Comparison of ENCODE assay signal across 12 mouse cellular contexts in the genomic region with DNA sequence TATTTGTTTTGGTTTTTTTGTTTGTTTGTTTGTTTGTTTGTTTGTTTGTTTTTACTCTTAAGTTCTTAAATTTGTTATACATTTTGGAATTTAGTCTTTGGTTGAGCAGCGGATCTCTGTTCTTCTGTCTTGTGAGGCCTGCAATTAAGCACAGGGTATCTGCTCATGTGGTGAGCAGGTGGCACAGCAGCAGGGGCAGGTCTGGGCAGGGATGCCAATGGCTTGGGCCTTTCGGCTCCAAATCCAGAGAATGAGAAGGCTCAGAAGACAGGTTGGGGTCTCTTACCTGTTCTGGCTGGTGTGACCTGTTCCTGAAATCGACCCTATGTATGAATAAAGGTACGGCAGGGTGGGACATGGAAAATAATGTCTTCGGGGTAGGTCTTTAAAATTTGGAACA.
"Had no signal": no experiment of that assay in that cellular context is flagged by ENCODE, and none has a peak within 500 bp of the region (broad histone marks: within the 10 kb centered on the region; RNA-seq: fewer than 3 reads in every experiment).

No protein-coding gene starts in this region.

- DNase-seq: retina, postnatal 1 day; right cerebral cortex, adult 18-20 months; right cerebral cortex, postnatal 14 days; right cerebral cortex, postnatal 25 days; right cerebral cortex, postnatal 4 days; spleen, adult 18-20 months; thymus, adult 18-20 months; thymus, adult 2 months; thymus, postnatal 14 days; thymus, postnatal 25 days; thymus, postnatal 36 days; thymus, postnatal 4 days had no signal
